Mouse (Mus musculus): ENCODE data around the gene Pxk. TPM values are rescaled to one million over a fixed set of nuclear protein-coding genes. Genes with fewer than 3 reads are reported as not detected.

Gene Pxk
- polyA plus RNA-seq, 1 experiment from 2014 or later, result 37.6 TPM

DNA sequence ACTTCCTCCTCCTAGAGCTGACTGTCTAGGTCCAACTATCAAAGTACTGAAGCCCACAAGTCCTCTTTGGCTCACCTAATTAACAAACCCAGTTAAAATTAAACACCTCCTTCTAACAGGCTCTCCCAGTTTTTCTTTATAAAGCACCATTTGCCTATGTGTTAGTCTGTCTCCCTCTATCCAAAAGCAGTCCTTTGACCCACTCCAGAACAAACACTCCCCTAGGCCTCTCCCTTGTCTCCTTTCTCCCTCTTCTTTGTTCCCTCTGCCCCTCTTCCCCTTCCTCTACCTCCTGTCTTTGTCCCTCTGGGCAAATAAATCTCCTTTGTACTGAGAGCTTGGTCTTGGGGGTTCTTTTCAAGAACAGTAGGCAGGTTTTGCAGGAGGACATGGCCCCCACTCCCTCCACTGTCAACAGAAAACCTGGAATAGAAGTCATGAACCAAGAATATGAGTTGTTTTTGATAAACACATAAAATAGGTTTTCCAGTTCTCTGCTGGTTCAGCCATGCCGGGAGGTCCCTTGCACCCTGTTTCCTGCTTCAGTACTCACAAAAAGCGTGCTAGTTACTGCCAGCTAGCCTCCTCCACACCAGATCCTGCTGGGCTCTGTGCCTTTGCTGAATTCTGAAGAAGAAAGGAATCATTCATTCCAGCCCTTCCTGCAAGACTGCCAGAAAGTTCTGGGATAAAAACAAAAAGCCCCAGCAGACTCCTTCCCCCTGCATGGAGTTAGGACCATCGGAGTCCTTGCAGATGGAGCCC, 35.3 kb upstream of the Pxk start:
- DNase-seq (ENCODE audit: low spot score) (peak; percentile 22), ATAC-seq (ENCODE audit: low read depth) (0 out of 2 replicates have a peak, but pooled peaks have one; percentile 26)
- Histone ChIP-seq H3K36me3 (ENCODE audit: control insufficient read depth, insufficient read depth, low read length) (no peaks in the 10 kb centered on the region), H3K9me3 (ENCODE audit: control insufficient read depth, low read length) (no peaks in the 10 kb centered on the region), H3K4me1 (ENCODE audit: control insufficient read depth, insufficient read depth, low read length) (peaks cover 7% of the 10 kb centered on the region; the same call in 1 of the 2 replicates), H3K27ac (replicated peaks; ENCODE audit: low read depth, low read length) (peak overlapping the region; percentile 39; the same call in 1 of the 2 replicates), H3K9ac (ENCODE audit: low read depth, low read length) (no peak overlapping the region), H3K27me3 (replicated peaks; ENCODE audit: control insufficient read depth, insufficient read depth, low read length) (no peaks in the 10 kb centered on the region), H3K4me2 (ENCODE audit: low read depth, low read length) (no peak overlapping the region), H3K4me3 (ENCODE audit: low read depth, low read length) (no peak overlapping the region)
- 23% methylated on average over 3 of the region's 3 CpGs for WGBS

DNA sequence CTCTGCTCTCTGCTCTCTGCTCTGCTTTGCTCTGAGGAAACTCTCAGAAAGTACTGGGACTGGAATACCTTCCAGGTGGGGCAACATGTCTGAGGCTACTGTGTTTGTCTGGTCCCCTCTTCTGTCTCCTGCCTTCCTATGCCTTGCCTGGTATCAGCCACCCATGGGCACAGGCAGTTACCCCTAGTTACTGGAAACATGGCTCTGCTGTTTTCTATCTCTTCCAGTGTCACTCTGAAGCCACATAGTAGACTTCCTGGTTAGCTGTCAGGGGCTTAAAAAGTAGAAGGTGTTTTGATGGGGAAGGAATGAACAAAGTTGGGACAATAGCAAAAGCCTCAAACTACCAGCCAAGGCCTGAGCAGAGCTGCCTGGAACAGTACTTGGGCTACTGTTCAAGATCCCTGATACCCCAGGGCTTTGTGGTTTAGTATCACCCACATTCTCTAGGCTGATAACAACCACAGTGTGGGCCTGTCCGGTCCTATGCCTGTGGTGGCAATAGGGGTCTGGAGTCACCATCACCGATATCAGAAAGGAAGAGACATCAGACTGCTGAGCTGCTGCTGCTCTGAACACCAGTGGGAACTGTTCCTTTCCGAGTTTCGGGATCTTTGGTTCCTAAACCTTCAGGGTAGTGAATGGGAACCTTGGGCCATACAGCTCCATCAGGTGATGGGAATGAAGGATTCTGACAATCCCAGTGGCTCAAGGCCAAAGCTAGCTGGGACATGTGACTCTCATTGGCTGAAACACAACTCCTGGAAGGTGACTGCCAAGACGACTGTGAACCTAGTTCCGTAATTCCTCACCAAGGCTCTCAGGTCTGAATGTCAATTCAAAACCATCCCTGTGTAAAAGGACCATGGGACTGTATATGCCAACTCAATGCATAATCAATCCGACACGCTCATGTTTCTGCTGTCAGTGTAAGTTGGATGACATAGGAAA, 33.9 kb upstream of the Pxk start:
- Histone ChIP-seq H3K4me3 (ENCODE audit: low read depth, low read length) (no peak overlapping the region), H3K36me3 (ENCODE audit: control insufficient read depth, insufficient read depth, low read length) (no peaks in the 10 kb centered on the region), H3K9ac (ENCODE audit: low read depth, low read length) (no peak overlapping the region), H3K4me1 (ENCODE audit: control insufficient read depth, insufficient read depth, low read length) (peaks cover 7% of the 10 kb centered on the region; the same call in 1 of the 2 replicates), H3K27me3 (replicated peaks; ENCODE audit: control insufficient read depth, insufficient read depth, low read length) (no peaks in the 10 kb centered on the region), H3K9me3 (ENCODE audit: control insufficient read depth, low read length) (no peaks in the 10 kb centered on the region), H3K4me2 (ENCODE audit: low read depth, low read length) (no peak overlapping the region), H3K27ac (replicated peaks; ENCODE audit: low read depth, low read length) (no peak overlapping the region)
- ATAC-seq (ENCODE audit: low read depth) (no peak), DNase-seq (ENCODE audit: low spot score) (no peak)
- WGBS, result 83% methylated on average over 8 of the region's 8 CpGs

DNA sequence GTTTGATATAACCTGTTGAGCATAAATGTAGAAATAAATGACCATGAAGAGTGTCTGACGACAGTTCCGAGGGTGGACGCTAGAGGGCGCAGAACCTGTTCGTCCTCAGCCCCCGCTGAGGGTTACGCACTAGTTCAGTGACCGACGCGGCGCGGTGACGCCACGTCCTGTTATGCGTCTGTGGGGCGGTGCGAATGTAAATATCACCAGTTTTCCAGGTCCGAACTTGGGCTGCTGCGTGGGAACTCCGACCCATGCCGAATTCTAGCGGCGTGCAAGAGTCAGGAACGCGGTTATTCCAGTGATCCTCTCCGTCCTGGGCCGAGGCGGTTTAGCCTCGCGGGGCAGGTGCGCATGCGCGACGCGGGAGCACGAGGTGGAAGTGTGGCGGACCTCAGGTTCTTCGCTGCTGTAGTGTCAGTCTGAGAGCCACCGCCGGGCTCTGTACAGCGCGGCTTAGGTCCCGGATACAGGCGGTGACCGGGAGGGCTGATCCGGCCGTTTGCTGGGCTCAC, 17.8 kb upstream of the Pxk start, which contains the start of gene Rpp14:
Gene Rpp14 (plus strand): TSS at position 203 of the 515 bp plus-strand sequence.
- Histone ChIP-seq H3K4me1 (ENCODE audit: control insufficient read depth, insufficient read depth, low read length) (peaks cover 13% of the 10 kb centered on the region), H3K9ac (ENCODE audit: low read depth, low read length) (peak within 1 kb of the TSS; percentile 74), H3K4me2 (ENCODE audit: low read depth, low read length) (peak within 1 kb of the TSS; percentile 80), H3K27me3 (replicated peaks; ENCODE audit: control insufficient read depth, insufficient read depth, low read length) (no peaks in the 10 kb centered on the region), H3K4me3 (ENCODE audit: low read depth, low read length) (peak within 1 kb of the TSS; percentile 64), H3K27ac (replicated peaks; ENCODE audit: low read depth, low read length) (peak within 1 kb of the TSS; percentile 95), H3K36me3 (ENCODE audit: control insufficient read depth, insufficient read depth, low read length) (peaks cover 18% of the 10 kb centered on the region), H3K9me3 (ENCODE audit: control insufficient read depth, low read length) (no peaks in the 10 kb centered on the region)
- DNase-seq (ENCODE audit: low spot score) (peak; percentile 98), ATAC-seq (ENCODE audit: low read depth) (peak; percentile 98)
- 0% methylated on average over 45 of the region's 47 CpGs for WGBS

DNA sequence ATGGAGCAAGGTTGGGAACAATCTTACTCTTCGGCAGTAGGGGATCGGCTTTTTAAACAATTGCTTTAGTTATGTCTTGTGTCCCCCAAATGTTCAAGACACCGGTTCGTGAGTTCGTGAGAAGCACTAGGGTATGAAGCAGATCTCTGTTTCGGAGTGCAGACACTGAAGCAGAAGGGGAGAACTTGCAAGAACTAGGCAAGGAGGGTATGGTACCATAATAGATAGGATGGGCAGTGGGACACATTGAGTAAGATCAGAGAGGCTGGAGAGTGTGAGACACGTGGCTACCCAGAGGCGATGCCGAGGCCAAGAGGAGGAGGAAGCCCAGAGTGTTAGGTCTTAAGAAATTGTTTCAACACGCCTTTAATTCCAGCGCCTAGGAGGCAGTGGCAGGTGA, 17.3 kb upstream of the Pxk start:
- Histone ChIP-seq H3K36me3 (ENCODE audit: control insufficient read depth, insufficient read depth, low read length) (peaks cover 22% of the 10 kb centered on the region), H3K9ac (ENCODE audit: low read depth, low read length) (peak overlapping the region; percentile 74), H3K27me3 (replicated peaks; ENCODE audit: control insufficient read depth, insufficient read depth, low read length) (no peaks in the 10 kb centered on the region), H3K4me3 (ENCODE audit: low read depth, low read length) (peak overlapping the region; percentile 64), H3K9me3 (ENCODE audit: control insufficient read depth, low read length) (no peaks in the 10 kb centered on the region), H3K4me2 (ENCODE audit: low read depth, low read length) (peak overlapping the region; percentile 80), H3K4me1 (ENCODE audit: control insufficient read depth, insufficient read depth, low read length) (peaks cover 13% of the 10 kb centered on the region), H3K27ac (replicated peaks; ENCODE audit: low read depth, low read length) (peak overlapping the region; percentile 95)
- DNase-seq (ENCODE audit: low spot score), result no peak
- WGBS, result 1% methylated on average over 11 of the region's 11 CpGs
- peak; percentile 41; the same call in 1 of the 2 replicates for ATAC-seq (ENCODE audit: low read depth)

DNA sequence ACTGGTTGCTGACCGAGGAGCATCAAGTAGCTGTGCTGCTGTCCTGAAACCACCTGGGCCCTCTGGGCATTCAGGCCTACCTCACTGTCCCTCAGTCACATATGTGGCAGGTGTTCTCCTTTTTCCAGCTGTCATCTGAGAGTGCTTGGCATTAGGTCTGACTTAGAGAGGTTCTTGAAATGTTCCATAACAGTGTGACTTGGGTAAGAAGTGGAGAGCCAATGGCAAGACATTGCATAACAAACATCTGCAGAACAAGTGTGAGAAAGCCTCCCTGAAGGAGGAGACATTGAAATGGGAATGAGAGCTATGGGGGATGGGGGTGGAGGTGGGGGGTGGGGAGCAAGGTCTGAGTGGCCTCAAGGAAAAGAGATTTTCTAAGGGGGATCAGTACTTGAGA, 15.1 kb upstream of the Pxk start:
- DNase-seq (ENCODE audit: low spot score), result no peak
- peaks cover 13% of the 10 kb centered on the region for H3K4me1 ChIP-seq (ENCODE audit: control insufficient read depth, insufficient read depth, low read length)
- ATAC-seq (ENCODE audit: low read depth), result no peak
- no peak overlapping the region for H3K27ac ChIP-seq (replicated peaks; ENCODE audit: low read depth, low read length)
- 89% methylated on average over 1 of the region's 1 CpGs for WGBS
- H3K9ac ChIP-seq (ENCODE audit: low read depth, low read length), result 0 out of 2 replicates have a peak overlapping the region, but pooled peaks have one; percentile 25
- no peak overlapping the region for H3K4me3 ChIP-seq (ENCODE audit: low read depth, low read length)
- H3K36me3 ChIP-seq (ENCODE audit: control insufficient read depth, insufficient read depth, low read length), result peaks cover 44% of the 10 kb centered on the region
- H3K27me3 ChIP-seq (replicated peaks; ENCODE audit: control insufficient read depth, insufficient read depth, low read length), result no peaks in the 10 kb centered on the region
- H3K4me2 ChIP-seq (ENCODE audit: low read depth, low read length), result no peak overlapping the region
- H3K9me3 ChIP-seq (ENCODE audit: control insufficient read depth, low read length), result no peaks in the 10 kb centered on the region

DNA sequence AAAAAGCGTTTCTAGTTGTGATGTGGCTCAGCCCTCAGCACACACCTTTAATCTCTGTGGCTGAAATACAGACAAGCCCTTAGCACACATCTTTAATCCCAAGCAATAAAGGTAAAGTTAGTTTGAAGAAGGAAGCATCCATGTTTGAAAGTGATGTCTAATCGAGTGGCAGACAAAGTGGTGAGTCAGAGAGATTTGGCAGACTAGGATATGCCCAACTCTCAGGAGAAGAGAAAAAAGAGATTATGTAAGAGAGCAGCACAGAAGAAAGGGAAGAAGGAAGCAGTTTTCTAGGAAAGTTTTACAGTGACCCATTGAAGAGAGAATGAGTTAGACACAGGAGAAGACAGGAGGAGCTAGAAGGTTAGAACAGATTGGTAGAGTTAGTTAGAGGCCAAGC, 9.0 kb upstream of the Pxk start:
- Histone ChIP-seq H3K4me3 (ENCODE audit: low read depth, low read length) (no peak overlapping the region), H3K27ac (replicated peaks; ENCODE audit: low read depth, low read length) (no peak overlapping the region), H3K36me3 (ENCODE audit: control insufficient read depth, insufficient read depth, low read length) (peaks cover 70% of the 10 kb centered on the region), H3K9me3 (ENCODE audit: control insufficient read depth, low read length) (no peaks in the 10 kb centered on the region), H3K4me1 (ENCODE audit: control insufficient read depth, insufficient read depth, low read length) (no peaks in the 10 kb centered on the region), H3K27me3 (replicated peaks; ENCODE audit: control insufficient read depth, insufficient read depth, low read length) (no peaks in the 10 kb centered on the region), H3K9ac (ENCODE audit: low read depth, low read length) (no peak overlapping the region), H3K4me2 (ENCODE audit: low read depth, low read length) (no peak overlapping the region)
- 95% methylated on average over 2 of the region's 2 CpGs for WGBS
- DNase-seq (ENCODE audit: low spot score) (no peak), ATAC-seq (ENCODE audit: low read depth) (no peak)

DNA sequence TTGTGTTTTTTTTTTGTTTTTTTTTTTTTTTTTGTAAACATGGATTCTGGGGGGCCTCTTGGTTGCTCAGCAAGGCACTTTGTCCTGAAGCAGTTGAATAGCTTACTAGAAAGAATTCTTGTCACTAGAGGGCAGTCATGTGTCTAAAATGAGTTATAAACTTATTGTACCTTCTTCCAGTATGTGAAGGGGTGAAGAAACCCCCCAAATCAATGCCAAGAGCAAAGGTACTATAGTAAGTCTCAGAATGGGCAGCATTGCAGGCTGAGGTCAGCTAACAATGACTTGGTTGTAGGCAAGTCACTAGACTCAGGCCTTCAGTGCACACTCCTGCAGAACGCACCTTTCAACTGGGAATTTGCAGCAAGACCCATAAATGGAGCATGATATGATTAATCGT, 5.4 kb upstream of the Pxk start:
- Histone ChIP-seq H3K36me3 (ENCODE audit: control insufficient read depth, insufficient read depth, low read length) (peaks cover 35% of the 10 kb centered on the region), H3K27ac (replicated peaks; ENCODE audit: low read depth, low read length) (no peak overlapping the region), H3K4me1 (ENCODE audit: control insufficient read depth, insufficient read depth, low read length) (no peaks in the 10 kb centered on the region), H3K27me3 (replicated peaks; ENCODE audit: control insufficient read depth, insufficient read depth, low read length) (no peaks in the 10 kb centered on the region), H3K4me3 (ENCODE audit: low read depth, low read length) (no peak overlapping the region), H3K4me2 (ENCODE audit: low read depth, low read length) (no peak overlapping the region), H3K9me3 (ENCODE audit: control insufficient read depth, low read length) (no peaks in the 10 kb centered on the region), H3K9ac (ENCODE audit: low read depth, low read length) (no peak overlapping the region)
- DNase-seq (ENCODE audit: low spot score) (peak; percentile 88), ATAC-seq (ENCODE audit: low read depth) (peak; percentile 47; the same call in 1 of the 2 replicates)
- 90% methylated on average over 2 of the region's 2 CpGs for WGBS

DNA sequence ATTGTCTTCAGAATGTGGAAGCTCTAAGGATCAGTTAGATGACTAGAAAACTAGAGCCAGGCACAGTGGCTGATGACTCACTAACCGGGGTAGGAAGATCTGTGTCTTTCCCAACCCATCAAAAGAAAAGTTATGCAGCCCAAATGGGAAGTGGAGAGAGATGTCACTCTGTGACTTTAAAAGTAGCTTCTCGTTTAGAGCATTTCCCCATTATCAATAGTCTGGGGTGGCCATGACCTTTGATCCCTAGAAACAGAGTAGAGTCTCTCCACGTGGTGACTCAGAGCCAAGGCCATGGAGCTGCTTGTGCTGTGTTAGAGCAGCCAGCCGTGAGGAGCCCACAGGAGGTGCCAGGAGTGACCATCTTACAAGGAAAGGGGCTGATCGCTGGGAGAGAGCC, 4.6 kb upstream of the Pxk start:
- no peaks in the 10 kb centered on the region for H3K9me3 ChIP-seq (ENCODE audit: control insufficient read depth, low read length)
- no peak for DNase-seq (ENCODE audit: low spot score)
- H3K4me2 ChIP-seq (ENCODE audit: low read depth, low read length), result no peak overlapping the region
- no peak for ATAC-seq (ENCODE audit: low read depth)
- no peak overlapping the region for H3K4me3 ChIP-seq (ENCODE audit: low read depth, low read length)
- no peak overlapping the region for H3K9ac ChIP-seq (ENCODE audit: low read depth, low read length)
- H3K27me3 ChIP-seq (replicated peaks; ENCODE audit: control insufficient read depth, insufficient read depth, low read length), result no peaks in the 10 kb centered on the region
- WGBS, result 51% methylated on average over 5 of the region's 5 CpGs
- no peak overlapping the region for H3K27ac ChIP-seq (replicated peaks; ENCODE audit: low read depth, low read length)
- H3K36me3 ChIP-seq (ENCODE audit: control insufficient read depth, insufficient read depth, low read length), result peaks cover 30% of the 10 kb centered on the region
- no peaks in the 10 kb centered on the region for H3K4me1 ChIP-seq (ENCODE audit: control insufficient read depth, insufficient read depth, low read length)
